Mouse (Mus musculus): Measurements from ENCODE around the gene A930017K11Rik.

DNA sequence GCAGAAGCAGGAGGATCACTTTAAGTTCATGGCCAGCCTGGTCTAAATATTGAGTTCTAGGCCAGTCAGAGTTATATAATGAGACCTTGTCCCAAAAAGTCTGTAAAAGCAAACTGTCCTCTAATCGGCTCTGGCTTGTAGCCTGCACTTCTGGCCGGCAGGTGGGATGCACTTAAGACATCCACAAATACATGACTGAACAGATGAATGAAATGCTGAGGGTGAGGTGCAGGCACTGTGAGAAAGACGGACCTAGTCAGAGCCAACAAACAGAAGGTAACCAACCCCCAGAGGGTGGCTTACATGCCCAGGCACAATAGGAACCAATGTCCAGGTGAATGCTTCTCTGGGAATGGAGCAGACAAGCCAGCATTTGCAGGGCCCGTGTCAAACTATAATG, 38.1 kb downstream of the A930017K11Rik start:
- TF ChIP-seq CTCF (IDR thresholded peaks at IDR 0.05; ENCODE audit: low read depth) = no peak
- TF ChIP-seq EP300 (IDR thresholded peaks at IDR 0.05; ENCODE audit: low read depth) = no peak

Measured in heart, postnatal 0 days (tissue).